Mouse (Mus musculus): Measurements from ENCODE around the gene Robo4. TPM values are rescaled to one million over a fixed set of nuclear protein-coding genes. Genes with fewer than 3 reads are reported as not detected.
A peak's percentile ranks its signal among the peaks of the same experiment; 100 is the strongest.

Gene Robo4
- 5.6 and 5.8 TPM in 2 replicates for polyA plus RNA-seq (2012; rRNA removed)

DNA sequence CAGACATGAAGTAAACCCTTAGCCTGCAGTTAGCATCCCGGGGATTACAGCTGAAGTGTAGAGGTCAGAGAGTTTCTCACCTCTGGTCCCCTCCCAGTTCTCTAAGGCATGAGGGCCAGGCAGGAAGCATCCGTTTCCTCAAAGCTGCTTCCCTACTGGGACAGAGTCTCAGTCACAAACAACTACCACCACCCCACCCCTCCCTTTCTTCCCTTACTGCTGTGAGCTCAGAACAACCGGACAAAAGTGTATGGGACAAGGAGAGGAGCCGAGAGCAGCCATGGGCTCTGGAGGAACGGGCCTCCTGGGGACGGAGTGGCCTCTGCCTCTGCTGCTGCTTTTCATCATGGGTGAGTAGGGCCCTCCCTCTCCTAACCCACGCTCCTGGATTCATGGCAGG is at the start of gene Robo4:
Robo4 (plus strand) TSS at position 96 of the 400 bp plus-strand sequence.
- no peak for DNase-seq (ENCODE audit: extremely low spot score in 1 of 2, low spot score in 1 of 2)

DNA sequence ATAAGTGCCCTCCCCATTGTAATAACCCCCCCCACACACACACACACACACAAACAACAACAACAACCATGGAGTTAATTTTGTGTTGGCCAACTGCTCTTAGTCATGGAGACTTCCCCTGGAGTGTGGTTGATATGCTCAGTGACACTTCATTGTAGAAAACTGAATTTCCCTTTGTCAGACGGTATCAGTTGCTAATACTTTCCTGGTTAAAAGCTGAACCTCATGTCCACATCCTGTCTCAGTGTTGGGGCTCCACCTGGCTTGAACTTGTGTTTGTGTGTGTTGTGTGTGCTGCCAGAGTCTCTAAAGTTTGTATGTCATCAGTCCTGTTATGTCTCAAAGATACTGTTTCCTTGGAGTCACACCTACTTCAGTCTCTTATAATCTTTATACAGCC is 47.2 kb upstream of the Robo4 start:
- DNase-seq (ENCODE audit: extremely low spot score in 1 of 2, low spot score in 1 of 2), result no peak

DNA sequence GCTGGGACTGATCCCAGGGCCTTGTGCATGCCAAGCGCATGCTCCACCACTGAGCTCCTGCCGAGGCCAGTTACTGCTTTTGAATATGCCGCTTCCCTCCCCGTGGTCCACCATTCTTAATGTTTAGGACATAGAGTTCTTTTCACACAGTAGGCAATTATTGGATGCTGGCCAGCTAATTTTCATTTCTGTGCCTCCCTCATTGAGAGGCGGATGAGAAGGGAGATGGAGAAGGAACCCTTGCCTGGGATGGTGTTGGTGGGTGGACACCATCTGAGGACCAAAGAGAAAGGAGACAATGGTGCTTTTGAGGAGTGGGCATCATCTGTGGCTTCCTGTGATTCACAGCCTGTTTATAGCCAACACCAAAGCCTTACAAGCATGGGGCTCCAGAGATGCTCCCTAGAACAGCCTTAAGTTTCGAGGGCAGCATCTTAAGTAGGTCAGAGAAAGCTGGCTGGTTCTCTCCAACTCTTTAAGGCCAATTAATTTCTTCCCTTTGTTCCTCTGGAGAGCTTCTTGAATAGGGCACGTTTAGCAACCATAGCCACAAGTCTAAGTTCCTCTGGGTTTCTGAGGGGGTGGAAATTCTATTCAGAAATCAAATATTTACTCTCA is 42.9 kb upstream of the Robo4 start:
- DNase-seq (ENCODE audit: extremely low spot score in 1 of 2, low spot score in 1 of 2), result peak in 1 of 2 experiments; percentile 71

DNA sequence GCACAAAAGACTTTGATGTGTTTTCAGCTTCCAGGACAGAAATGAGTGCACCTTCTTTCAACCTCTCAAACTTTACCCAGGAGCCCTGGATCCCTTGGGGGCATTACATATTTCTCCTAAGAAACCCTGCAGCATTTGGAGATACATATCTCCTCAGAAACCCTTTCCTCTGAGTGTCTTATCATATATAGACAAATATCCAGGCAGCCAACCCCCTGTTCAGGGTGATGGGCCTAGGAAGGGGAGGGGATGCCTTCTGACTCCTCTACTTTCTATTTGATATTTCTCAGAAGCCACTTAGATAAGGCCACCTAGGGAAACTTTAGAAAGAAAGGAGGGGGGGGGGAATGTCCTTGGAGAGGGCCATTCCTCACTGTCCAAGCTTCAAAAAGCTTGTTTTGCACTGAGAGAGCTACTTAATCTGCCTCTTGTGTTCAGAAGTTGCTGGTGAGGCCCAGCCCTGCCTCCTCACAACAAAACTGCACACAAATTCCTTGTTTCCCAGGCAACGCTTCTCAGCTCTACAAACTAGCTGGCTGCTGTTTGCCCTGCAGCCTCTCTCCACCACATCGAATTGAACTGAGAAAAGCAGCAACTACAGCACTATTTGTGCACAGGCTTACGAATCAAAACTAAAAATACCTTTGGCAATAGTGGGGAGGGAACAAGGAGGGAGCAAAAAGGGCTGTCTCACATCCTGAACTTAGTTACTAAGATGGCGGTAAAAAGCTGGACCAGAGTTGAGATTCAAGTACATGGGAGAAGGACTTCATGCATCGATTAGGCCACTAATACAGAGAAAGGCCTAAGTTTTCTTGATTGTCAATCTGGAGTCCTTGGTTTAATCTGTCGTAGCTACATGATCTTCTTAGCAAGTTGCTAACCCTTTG is 42.1 kb upstream of the Robo4 start:
- peak; percentile 82 to 85 for DNase-seq (ENCODE audit: extremely low spot score in 1 of 2, low spot score in 1 of 2)

DNA sequence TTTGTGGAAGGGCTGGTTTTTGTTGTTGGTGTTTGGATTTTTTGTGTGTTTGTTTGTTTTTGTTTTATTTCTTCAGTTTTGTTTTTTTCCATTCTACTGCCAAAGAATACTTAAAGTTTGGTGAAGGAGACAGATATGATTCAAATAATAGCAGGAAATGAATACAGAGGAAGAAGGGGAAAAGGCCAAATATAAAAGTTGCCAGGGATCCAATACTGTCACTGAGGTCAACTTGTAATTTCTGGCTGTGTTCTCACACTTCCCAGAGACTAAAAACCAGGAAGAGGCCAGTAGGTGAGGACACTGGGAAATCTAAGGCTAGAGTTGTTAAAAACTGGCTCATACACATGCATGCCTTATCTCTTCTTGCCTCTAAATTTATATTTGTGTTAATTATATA is 39.6 kb upstream of the Robo4 start:
- DNase-seq (ENCODE audit: extremely low spot score in 1 of 2, low spot score in 1 of 2), result no peak

DNA sequence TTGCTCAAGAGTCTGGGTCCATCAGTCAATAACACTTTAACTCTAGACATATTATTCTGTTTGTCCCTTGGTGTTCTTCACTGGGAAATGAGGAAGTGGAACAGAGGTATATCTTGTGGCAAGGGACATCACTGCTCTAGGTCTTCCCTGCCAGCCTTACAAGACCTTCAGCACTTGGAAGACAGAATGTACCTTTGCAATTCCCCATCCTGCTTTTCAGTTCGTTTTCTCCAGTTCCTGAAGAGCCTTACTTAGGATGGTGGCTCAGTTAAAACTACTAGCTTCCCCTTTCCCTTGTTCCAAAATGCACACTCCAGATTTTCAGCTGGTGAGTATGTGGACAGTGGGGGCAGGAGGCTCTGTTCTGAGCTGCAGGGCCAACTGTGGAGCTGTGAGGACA is 38.8 kb upstream of the Robo4 start:
- DNase-seq (ENCODE audit: extremely low spot score in 1 of 2, low spot score in 1 of 2), result no peak

DNA sequence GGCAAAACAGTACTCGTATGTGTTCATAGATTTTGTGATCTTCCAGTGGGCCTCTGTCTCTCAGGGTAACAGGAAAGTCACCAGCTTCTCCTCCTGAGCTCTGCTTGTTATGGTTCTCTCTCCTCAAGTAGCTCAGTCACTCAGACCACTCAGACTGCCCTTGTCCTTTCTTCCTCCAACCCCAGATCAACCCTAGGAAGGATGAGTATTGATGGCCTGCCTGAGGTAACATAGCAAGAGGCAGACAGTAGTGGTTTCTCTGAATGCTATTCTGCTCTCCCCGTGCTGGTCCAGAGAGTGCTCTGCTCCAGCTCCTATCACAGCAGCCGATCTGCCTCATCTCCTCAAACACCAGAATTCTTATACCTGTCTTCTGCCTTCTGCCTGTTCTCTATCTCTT is 38.1 kb upstream of the Robo4 start:
- DNase-seq (ENCODE audit: extremely low spot score in 1 of 2, low spot score in 1 of 2), result no peak

DNA sequence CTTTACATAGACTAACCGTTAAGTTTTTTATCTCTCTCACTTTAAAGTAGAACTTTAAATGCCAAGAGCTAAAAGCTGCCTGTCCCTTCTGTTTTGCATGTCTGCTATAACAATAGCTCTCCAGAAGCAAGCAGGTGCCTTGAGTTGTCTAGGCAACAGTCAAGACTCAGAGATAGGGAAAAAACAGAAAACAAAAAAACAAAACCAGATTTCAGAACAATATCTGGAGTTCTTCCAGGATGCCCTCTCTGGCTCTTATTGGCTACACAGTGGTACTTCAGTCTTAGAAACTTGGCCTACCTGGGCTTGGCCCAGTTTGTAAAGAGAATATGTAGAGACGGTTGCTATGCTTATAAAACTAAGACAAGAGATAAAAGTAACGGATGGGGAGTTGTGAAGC is 37.3 kb upstream of the Robo4 start:
- DNase-seq (ENCODE audit: extremely low spot score in 1 of 2, low spot score in 1 of 2), result no peak

DNA sequence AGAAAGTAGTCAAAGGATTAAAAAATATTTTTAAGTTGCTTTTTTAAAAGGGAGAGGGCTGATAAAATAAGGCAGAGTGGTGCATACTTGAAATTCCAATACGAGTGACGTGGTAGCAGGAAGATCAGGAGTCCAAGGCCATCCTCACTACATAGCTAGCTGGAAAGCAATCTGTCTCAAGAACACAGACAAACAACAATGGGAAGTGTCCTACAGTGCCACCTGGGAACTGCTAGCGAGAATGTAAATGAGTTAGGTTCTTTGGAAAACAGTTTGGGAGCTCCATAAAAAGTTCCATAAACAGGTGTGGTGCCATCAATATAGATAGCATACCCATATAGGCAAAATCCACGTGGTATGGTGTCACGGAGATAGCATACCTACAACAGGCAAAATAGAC is 36.0 kb upstream of the Robo4 start:
- DNase-seq (ENCODE audit: extremely low spot score in 1 of 2, low spot score in 1 of 2), result no peak

DNA sequence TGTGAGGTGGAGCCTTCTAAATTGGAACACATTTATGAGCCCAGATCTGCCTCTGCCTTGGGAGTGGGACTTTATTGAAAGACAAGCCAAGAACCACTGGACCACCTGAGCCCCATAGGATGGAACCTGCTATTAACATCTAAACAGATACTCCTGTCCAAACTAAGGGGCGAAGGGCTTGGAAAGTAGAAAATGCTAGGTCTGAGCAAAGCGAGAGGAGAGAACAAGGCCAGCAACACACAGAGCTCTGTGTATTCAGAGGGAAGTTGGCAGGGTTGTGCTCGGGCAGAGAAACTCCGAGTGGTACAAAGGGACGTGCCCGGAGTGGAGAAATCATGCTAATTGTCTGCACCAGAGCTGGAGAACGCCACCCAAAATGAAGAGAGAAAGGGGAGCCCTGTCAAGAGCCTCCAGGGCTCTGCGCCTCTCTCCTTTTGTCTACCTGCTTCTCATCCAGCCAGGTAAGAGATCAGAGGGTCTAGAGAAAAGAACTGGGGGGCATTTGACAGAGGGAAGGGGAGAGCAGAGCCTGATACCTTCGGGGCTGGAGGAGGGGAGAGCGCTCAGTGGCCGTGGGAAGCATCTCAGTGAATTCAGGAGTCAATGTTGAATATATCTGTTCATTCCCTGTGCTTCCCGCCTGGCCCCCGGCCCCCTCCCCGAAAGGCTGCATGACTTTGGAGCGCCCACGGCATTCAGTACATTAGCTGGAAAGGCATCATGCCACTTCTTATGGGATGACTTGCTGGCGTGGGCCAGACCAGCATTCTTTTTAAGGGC is 34.2 kb upstream of the Robo4 start, which contains the start of gene Hepacam:
Hepacam (plus strand) TSS at position 51 of the 780 bp plus-strand sequence.
- peak in 1 of 2 experiments; percentile 63 for DNase-seq (ENCODE audit: extremely low spot score in 1 of 2, low spot score in 1 of 2)

DNA sequence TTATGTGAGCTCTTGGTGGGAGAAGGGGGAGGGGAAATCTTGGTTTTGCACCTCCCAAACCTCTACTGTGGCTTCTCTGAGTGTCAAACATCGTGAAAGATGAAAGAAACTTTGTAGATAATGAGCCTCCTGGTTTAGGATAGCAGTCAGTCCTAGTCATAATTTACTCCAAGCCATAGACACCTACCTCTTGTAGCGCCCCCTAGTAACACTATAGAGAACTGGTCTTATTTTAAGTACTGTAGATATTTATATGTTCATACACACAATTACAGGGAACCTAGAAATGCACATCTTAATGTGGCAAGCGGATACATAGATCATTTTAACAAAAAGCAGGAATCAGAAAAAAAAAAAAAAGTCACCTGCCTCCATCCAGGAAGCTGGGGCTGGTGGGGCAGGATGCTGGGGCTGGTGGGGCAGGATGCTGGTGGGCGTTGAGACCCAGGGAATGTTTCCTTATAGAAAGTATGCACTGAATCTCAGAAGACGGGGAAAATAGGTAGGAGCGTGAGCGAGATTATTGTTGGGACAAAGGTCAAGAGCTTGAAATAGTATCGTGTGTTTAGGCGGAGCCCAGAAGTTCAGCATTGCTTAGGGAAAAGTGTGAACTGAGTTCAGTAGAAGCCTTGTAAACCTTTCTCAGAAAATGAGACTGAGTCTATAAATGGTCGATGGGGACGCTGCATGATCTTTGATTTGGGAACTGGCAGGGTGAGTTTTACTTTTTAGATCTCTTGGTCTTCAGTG is 33.4 kb upstream of the Robo4 start:
- DNase-seq (ENCODE audit: extremely low spot score in 1 of 2, low spot score in 1 of 2), result no peak

DNA sequence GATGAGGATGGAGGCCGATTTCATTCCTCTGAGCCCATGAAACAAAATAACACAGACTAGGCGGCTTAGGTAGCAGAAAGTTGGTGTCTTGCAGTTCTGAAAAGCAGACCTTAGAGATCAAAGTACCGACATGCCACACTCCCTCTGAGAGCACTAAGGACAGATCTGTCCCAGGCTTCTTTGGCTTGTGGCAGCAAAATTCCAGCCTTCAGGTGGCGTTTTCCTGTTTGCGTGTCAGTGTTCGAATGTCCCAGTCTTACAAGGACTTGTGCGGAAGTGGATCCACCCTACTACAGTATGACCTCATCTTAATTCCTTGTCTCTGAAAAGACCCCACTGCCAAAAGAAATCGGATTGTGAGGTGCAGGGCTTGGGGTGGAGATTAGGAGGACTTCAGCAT is 32.8 kb upstream of the Robo4 start:
- no peak for DNase-seq (ENCODE audit: extremely low spot score in 1 of 2, low spot score in 1 of 2)

DNA sequence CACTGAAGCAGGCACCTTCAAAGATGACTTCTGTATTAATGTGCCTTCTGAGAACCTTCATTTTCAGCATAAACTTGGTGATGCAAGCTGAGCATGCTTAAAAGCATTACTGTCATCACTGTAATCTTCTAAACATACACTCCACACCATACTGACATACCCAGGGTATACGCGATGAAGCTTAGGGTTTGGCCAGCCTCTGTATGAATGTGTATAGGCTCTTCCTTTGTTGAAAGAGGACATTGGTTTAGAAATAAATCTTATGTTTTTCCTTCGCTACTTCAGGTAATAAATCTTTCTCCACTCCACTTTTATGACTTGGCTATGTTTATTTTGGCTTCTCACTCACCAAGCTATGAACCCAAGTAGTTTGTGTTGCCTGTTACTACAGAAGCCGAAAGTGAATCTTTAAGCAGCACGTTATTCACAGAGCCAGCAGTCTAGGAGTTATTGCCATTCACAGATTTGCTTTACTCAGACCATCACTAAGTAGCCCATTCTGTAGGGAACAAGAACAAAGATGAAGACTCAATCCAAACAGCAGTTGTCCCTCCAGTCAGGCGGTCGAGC is 30.4 kb upstream of the Robo4 start:
- DNase-seq (ENCODE audit: extremely low spot score in 1 of 2, low spot score in 1 of 2), result no peak

DNA sequence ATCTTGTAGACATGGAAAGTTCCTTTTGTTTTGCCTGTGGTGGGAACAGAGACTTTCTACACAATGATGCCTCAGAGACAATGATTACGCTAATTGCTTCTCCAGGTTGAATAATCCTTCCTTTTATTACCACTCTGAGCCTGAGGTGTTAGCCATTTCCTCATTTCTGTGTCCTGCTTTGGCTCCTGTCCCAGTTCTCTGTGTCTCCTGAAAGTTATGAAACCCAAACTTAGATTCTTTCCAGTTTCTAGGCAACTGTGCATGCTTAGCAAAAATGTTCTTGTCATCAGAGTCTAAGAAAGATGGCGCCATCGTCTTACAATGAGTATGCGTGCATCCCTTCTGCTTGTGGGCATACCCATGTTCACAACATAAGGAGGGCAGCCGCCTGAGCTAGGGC is 26.0 kb upstream of the Robo4 start:
- DNase-seq (ENCODE audit: extremely low spot score in 1 of 2, low spot score in 1 of 2), result peak in 1 of 2 experiments; percentile 41

DNA sequence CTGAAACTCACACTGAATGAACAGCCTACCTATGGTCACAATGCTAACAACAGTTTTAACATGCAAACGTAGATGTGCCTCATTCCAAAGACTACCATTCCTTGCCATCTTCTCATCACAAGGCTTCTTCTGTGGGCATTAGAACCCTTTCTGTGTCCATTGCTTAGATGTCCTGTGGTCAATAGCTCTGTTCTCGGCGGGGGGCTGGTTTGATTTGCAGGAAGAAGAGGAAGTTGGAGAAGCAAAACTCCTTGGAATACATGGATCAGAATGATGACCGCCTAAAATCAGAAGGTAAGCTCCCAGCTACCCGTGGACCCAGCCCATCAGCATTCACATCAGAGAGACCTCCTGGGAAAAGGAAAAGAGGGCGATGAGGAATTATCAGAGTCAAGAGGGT is 18.5 kb upstream of the Robo4 start:
- DNase-seq (ENCODE audit: extremely low spot score in 1 of 2, low spot score in 1 of 2), result no peak

DNA sequence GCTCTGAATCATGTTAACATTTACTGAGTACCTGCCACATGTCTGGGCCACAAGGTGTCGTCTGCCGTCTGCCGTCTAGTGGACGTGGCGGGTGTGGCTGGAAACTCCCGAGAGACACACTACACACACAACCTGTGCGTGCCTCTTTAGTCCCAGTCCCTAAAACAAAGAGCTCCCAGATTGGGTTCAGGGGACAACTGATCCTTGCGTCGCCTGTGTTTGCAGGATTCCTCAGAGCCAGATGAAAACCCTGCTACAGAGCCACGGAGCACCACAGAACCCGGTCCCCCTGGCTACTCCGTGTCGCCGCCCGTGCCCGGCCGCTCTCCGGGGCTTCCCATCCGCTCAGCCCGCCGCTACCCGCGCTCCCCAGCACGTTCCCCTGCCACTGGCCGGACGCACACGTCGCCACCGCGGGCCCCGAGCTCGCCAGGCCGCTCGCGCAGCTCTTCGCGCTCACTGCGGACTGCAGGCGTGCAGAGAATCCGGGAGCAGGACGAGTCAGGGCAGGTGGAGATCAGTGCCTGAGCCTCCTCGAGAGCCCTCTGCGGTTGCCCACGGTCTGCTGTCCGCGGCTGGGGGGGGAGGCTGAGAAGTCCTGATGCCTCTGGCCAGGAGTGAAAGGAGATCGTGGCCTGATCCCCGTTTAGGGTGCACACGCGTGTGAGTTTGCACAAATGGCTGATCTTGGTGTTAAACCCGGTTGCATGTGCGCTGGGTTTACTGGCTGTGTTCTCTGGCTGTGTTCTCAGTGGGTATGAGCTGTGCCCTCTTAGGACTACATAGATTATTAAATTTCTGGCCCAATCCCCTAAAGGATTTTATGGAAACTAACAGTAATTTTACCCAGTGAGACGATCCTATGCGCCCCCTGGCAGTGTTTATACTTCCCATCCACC is 17.2 kb upstream of the Robo4 start:
- DNase-seq (ENCODE audit: extremely low spot score in 1 of 2, low spot score in 1 of 2), result no peak

DNA sequence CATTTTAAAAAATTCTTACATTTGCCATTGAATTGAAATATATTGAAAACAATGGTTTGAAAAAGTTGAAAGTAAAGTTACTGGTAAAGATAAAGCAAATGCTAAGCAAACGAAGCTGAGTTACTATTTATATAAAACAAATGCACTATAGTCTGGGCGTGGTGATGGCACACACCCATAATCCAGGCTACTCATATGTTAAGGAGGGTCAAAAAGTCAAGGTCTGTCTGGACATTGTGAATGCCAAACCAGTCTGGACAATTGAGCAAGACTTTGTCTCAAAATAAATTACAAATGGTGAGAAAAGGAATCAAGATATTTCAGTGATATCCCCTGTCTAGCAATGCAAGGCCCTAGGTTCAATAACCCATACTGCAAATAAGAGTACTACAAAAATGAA is 10.8 kb upstream of the Robo4 start:
- no peak for DNase-seq (ENCODE audit: extremely low spot score in 1 of 2, low spot score in 1 of 2)

DNA sequence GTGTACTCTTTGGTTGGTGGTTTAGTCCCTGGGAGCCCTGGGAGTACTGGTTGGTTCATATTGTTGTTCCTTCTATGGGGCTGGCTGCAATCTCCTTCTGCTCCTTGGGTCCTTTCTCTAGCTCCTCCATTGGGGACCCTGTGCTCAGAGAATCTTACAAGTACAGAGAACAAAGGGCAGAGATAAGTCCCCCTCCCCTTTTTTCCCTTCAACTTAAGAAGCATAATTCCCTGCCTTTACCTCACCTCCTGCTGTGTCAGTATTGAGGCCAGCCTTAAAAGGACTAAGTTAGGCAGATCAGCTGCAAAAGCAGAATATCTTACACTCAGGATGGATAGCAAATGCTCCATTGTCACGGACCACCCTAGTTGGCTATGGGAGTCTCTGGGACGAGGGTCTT is 9.6 kb upstream of the Robo4 start:
- no peak for DNase-seq (ENCODE audit: extremely low spot score in 1 of 2, low spot score in 1 of 2)

DNA sequence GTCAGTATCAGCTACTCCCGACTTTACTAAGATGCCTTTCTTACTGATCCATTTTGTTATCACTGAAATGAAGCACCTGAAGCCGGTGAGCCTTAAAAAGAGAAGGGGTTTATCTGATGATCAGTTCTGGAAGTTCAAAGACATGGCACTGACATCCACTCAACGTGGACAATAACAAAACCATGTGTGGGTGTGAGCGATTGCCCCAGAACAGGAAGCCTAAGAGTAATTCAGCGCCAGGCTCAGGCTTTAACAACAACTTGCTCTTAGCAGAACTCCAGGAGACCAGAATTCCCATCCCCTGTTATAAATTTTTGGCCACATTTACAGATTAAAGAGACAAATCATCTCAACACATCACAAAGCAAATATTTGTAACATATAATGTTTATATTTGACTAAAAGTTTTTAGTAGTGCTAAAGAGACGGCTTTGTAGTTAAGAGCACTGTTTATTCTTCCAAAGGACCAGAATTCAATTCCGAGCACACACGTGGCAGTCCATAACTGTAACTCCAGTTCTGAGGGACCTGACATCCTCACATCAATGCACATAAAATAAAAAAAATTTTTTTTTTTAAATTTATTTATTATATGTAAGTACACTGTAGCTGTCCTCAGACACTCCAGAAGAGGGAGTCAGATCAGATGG is 8.1 kb upstream of the Robo4 start:
- no peak for DNase-seq (ENCODE audit: extremely low spot score in 1 of 2, low spot score in 1 of 2)
